Mouse (Mus musculus) megakaryocyte, embryonic 14.5 days (primary cell): ENCODE results near the gene Ckap5.

Source experiments
- FLI1 ChIP-seq: IDR thresholded peaks from 2 replicates; pipeline ENCODE4 v1.6.1; 2012; ENCODE audit warnings: low read length, inconsistent platforms, mixed read lengths
- GATA1 ChIP-seq: IDR thresholded peaks from 3 replicates; pipeline ENCODE4 v1.6.1; 2012; ENCODE audit warnings: mixed read lengths, low read length, inconsistent platforms, borderline replicate concordance

DNA sequence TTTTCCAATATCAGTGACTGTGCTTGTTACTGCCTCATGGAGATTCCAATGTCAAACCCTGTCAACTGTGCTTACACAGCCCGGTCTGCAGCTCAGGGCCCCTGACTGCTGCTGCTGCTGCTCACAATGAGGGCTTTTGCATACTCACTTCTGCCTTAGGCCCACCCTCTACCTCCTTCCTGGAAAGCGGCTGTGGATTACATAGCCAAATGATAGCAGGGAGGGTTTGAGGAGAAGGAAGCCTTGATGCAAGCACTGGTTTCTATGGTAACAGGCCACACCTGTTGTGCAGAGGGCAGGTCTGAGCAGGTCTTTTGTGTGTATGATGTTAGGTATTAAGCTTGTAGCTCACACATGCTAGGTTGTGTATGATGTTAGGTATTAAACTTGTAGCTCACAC is 141.2 kb downstream of the Ckap5 start:
- no peak for TF ChIP-seq GATA1
- no peak for TF ChIP-seq FLI1
